Mouse (Mus musculus) thymus, postnatal 4 days (tissue): ENCODE results near the gene Gm9045.
"Not testable (repeated sequence)": the region's sequence is repeated elsewhere in the genome, so short reads cannot be mapped to it uniquely, and the experiment has no call there.

ENCODE experiments used
- DNase-seq: peaks from one replicate; pipeline ENCODE4 v3.0.0; 2021

The Gm9045 gene

DNA sequence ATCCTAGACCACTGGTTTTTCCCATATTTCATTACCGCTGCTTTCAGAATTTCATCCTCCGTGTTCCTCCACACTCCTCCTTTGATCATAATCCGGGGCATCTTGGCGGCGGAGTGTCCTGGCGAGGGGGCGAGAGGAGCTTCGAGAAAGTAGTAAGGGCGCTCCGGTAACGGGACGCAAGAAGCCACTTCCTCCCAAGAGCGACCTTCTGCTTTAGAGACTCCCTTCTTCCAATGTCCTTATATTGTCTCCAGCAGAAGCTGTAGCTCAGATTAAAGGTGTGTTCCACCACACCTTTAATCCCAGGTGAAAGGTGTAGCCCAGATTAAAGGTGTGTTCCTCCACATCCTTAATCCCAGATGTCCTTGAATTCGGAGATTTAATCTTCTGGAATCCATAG lies at the start of gene Gm9045:
Gm9045 (minus strand) TSS at position 101 of the 400 bp plus-strand sequence.
- not testable (repeated sequence) for DNase-seq

- peak; percentile 88 for DNase-seq
These were observed 32.8 kb upstream of the Gm9045 start for GRCm38 (mm10) chr10:118370443-118370842.

- DNase-seq = no peak
These were observed 31.9 kb upstream of the Gm9045 start for GRCm38 (mm10) chr10:118369518-118369917.

DNA sequence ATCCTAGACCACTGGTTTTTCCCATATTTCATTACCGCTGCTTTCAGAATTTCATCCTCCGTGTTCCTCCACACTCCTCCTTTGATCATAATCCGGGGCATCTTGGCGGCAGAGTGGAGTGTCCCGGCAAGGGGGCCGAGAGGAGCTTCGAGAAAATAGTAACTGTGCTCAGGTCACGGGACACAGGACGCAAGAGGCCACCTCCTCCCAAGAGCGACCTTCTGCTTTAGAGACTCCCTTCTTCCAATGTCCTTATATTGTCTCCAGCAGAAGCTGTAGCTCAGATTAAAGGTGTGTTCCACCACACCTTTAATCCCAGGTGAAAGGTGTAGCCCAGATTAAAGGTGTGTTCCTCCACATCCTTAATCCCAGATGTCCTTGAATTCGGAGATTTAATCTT lies 16.4 kb upstream of the Gm9045 start, which contains the start of gene Gm9049:
Gm9049 (minus strand) TSS at position 101 of the 400 bp plus-strand sequence.
- not testable (repeated sequence) for DNase-seq

DNA sequence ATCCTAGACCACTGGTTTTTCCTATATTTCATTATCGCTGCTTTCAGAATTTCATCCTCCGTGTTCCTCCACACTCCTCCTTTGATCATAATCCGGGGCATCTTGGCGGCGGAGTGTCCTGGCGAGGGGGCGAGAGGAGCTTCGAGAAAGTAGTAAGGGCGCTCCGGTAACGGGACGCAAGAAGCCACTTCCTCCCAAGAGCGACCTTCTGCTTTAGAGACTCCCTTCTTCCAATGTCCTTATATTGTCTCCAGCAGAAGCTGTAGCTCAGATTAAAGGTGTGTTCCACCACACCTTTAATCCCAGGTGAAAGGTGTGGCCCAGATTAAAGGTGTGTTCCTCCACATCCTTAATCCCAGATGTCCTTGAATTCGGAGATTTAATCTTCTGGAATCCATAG lies 10.9 kb upstream of the Gm9045 start, which contains the start of gene Gm9048:
Gm9048 (minus strand) TSS at position 101 of the 400 bp plus-strand sequence.
- not testable (repeated sequence) for DNase-seq

DNA sequence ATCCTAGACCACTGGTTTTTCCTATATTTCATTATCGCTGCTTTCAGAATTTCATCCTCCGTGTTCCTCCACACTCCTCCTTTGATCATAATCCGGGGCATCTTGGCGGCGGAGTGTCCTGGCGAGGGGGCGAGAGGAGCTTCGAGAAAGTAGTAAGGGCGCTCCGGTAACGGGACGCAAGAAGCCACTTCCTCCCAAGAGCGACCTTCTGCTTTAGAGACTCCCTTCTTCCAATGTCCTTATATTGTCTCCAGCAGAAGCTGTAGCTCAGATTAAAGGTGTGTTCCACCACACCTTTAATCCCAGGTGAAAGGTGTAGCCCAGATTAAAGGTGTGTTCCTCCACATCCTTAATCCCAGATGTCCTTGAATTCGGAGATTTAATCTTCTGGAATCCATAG lies 5.5 kb upstream of the Gm9045 start, which contains the start of gene Gm9046:
Gm9046 (minus strand) TSS at position 101 of the 400 bp plus-strand sequence.
- DNase-seq = not testable (repeated sequence)

DNA sequence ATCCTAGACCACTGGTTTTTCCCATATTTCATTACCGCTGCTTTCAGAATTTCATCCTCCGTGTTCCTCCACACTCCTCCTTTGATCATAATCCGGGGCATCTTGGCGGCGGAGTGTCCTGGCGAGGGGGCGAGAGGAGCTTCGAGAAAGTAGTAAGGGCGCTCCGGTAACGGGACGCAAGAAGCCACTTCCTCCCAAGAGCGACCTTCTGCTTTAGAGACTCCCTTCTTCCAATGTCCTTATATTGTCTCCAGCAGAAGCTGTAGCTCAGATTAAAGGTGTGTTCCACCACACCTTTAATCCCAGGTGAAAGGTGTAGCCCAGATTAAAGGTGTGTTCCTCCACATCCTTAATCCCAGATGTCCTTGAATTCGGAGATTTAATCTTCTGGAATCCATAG lies 5.3 kb downstream of the Gm9045 start, which contains the start of gene Gm9044:
Gm9044 (minus strand) TSS at position 101 of the 400 bp plus-strand sequence.
- DNase-seq = not testable (repeated sequence)

GRCm38 (mm10) chr10:118326869-118327268 lies 10.8 kb downstream of the Gm9045 start, which contains the start of gene Gm9040:
TSS of gene Gm9040 (minus strand) at chr10:118326969.
- not testable (repeated sequence) for DNase-seq

DNA sequence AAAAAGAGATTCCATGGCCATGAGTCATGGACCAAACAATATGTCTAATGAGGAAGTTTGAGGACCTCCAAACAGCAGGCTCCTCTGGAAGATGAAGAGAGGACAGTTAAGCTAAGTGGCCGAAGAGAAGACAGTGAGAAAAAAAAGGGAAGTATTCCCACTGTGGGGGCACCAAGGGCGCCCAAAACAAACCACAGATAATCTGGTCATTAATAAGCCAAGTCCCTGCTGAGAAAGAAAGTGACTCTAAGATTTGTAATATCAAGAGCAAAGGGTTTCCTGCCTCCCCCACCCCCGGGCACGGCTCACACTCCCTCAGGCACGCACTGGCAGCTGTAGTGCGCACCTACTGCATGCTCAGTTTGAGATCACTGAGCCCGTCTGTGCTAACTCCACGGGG lies 18.6 kb downstream of the Gm9045 start:
- no peak for DNase-seq

DNA sequence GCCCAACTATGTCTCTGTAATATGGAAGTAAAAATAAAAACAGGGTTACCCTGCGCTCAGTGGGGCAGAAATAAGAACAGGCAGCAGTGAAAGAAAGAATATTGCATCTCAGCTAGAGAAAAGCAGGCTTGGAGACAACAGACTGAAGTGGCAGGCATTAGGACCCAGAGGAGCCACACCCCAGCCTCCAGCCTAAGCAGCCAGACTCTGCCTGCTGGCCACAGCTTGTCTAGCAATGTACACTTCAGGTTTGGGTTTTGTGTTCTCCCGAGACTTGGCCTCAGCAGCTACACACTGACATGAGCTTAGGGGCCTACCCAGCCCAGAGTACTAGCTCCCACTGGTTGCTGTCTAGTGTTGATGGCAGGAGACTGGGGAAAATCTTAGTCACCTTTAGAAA lies 35.5 kb downstream of the Gm9045 start:
- DNase-seq = not testable (repeated sequence)

GRCm38 (mm10) chr10:118294938-118295337 lies 42.7 kb downstream of the Gm9045 start, which contains the start of gene Iltifb:
TSS of gene Iltifb (minus strand) at chr10:118295038.
- DNase-seq = no peak
